Mouse (Mus musculus) c-Kit-positive CD71-positive TER-119-negative erythroid progenitor cells, embryonic 14.5 days (primary cell): ENCODE results near the gene Myo15b.

Experiments
- DNase-seq: peaks from one replicate; pipeline ENCODE4 v3.0.0-alpha.2; 2013; ENCODE audit warnings: low read depth

The Myo15b gene

GRCm38 (mm10) chr11:115903384-115904230, 45.4 kb downstream of the Myo15b start:
- peak; percentile 71 for DNase-seq

GRCm38 (mm10) chr11:115904231-115904955, 46.2 kb downstream of the Myo15b start:
- DNase-seq, result no peak

- no peak for DNase-seq
Observed at GRCm38 (mm10) chr11:115904956-115905790, 47.0 kb downstream of the Myo15b start.

GRCm38 (mm10) chr11:115906116-115906515, 47.9 kb downstream of the Myo15b start:
- DNase-seq, result no peak

GRCm38 (mm10) chr11:115906521-115906920, 48.3 kb downstream of the Myo15b start:
- no peak for DNase-seq

- DNase-seq, result peak; percentile 77
Observed at GRCm38 (mm10) chr11:115911134-115911561, 52.9 kb downstream of the Myo15b start.

- DNase-seq, result no peak
Observed at GRCm38 (mm10) chr11:115911632-115912376, 53.6 kb downstream of the Myo15b start, which contains the start of gene Smim6. Gene Smim6 (plus strand): TSS chr11:115912017.

- no peak for DNase-seq
Observed at GRCm38 (mm10) chr11:115916579-115916978, 58.4 kb downstream of the Myo15b start.

GRCm38 (mm10) chr11:115918637-115919036, 60.4 kb downstream of the Myo15b start:
- no peak for DNase-seq

GRCm38 (mm10) chr11:115919073-115919472, 60.9 kb downstream of the Myo15b start:
- DNase-seq, result no peak

GRCm38 (mm10) chr11:115920110-115920818, 62.1 kb downstream of the Myo15b start:
- DNase-seq, result no peak

- no peak for DNase-seq
Observed at GRCm38 (mm10) chr11:115921986-115922385, 63.8 kb downstream of the Myo15b start.

- DNase-seq, result no peak
Observed at GRCm38 (mm10) chr11:115929031-115929430, 70.8 kb downstream of the Myo15b start.

GRCm38 (mm10) chr11:115929818-115930217, 71.6 kb downstream of the Myo15b start:
- DNase-seq, result no peak

- DNase-seq, result no peak
Observed at GRCm38 (mm10) chr11:115931235-115931634, 73.0 kb downstream of the Myo15b start.

- peak; percentile 99 for DNase-seq
Observed at GRCm38 (mm10) chr11:115933108-115933746, 75.0 kb downstream of the Myo15b start, which contains the start of the genes Sap30bp and Recql5. Gene Sap30bp (plus strand): TSS chr11:115933282. Gene Recql5 (minus strand): TSS chr11:115933477.

- no peak for DNase-seq
Observed at GRCm38 (mm10) chr11:115933747-115934110, 75.5 kb downstream of the Myo15b start.

GRCm38 (mm10) chr11:115939690-115940329, 81.6 kb downstream of the Myo15b start:
- peak; percentile 72 for DNase-seq

- no peak for DNase-seq
Observed at GRCm38 (mm10) chr11:115941980-115942379, 83.8 kb downstream of the Myo15b start.
